Mouse (Mus musculus) liver, embryonic 14.5 days (tissue): ENCODE measurements around the gene BC049762. TPM values are rescaled to one million over a fixed set of nuclear protein-coding genes. Genes with fewer than 3 reads are reported as not detected.

Experiments
- ATAC-seq: fragments of 200-750 bp; cut with Nextera tagmentation; 2 replicates; pipeline ENCODE4 v1.8.0; 2017; ENCODE audit warnings: moderate number of reproducible peaks, mild to moderate bottlenecking, moderate library complexity; ENCODE audit not compliant: insufficient read depth
- DNase-seq, 3 experiments: peaks; one replicate each; pipeline ENCODE4 v3.0.0-alpha.2; 2012 to 2013; ENCODE audit warnings: low read depth in 3 of 3, low spot score in 3 of 3
- H3K27ac ChIP-seq: fragments of 300-500 bp; sonication (generic); 2 replicates; pipeline ENCODE4 v1.5.1; 2014; ENCODE audit warnings: moderate library complexity, mild to moderate bottlenecking, control low read depth, inconsistent platforms
- H3K27me3 ChIP-seq: fragments of 300-500 bp; sonication (generic); 2 replicates; pipeline ENCODE4 v1.6.1; 2014; ENCODE audit warnings: mild to moderate bottlenecking, low read length, moderate library complexity; ENCODE audit not compliant: control insufficient read depth, insufficient read depth
- H3K36me3 ChIP-seq: fragments of 300-500 bp; sonication (generic); replicated peaks from 2 replicates; pipeline ENCODE4 v1.6.1; 2014; ENCODE audit warnings: low read depth; ENCODE audit not compliant: control insufficient read depth, insufficient read depth
- H3K4me1 ChIP-seq, 2 experiments: fragments of 200-500 bp in 1 of 2; fragments of 300-500 bp in 1 of 2; sonication (generic) in 1 of 2; replicated peaks; 2 replicates each; pipeline ENCODE4 v1.6.1; 2012 to 2014; ENCODE audit warnings: antibody characterized with exemption in 1 of 2, inconsistent platforms in 1 of 2, low read length in 1 of 2; ENCODE audit not compliant: control insufficient read depth in 2 of 2, insufficient read depth in 2 of 2
- H3K4me2 ChIP-seq: fragments of 300-500 bp; sonication (generic); 2 replicates; pipeline ENCODE4 v1.6.1; 2014; ENCODE audit warnings: low read depth, mild to moderate bottlenecking, control low read depth, moderate library complexity
- H3K4me3 ChIP-seq, 2 experiments: fragments of 200-500 bp in 1 of 2; fragments of 300-500 bp in 1 of 2; sonication (generic) in 1 of 2; 2 replicates each; pipeline ENCODE4 v1.5.1; 2012 to 2014; ENCODE audit warnings: low read depth in 2 of 2, low read length in 2 of 2, mild to moderate bottlenecking in 2 of 2, control low read depth in 1 of 2, inconsistent platforms in 1 of 2, moderate library complexity in 1 of 2; ENCODE audit not compliant: insufficient read depth in 1 of 2
- H3K9ac ChIP-seq: fragments of 300-500 bp; sonication (generic); replicated peaks from 2 replicates; pipeline ENCODE4 v1.6.1; 2014; ENCODE audit warnings: mild to moderate bottlenecking, control low read depth, moderate library complexity
- H3K9me3 ChIP-seq: fragments of 300-500 bp; sonication (generic); 2 replicates; pipeline ENCODE4 v1.6.1; 2016; ENCODE audit warnings: low read length, mixed read lengths; ENCODE audit not compliant: control insufficient read depth
- CTCF ChIP-seq: IDR thresholded peaks from 2 replicates; pipeline ENCODE4 v1.5.1; 2016; ENCODE audit warnings: antibody characterized with exemption, low read depth, control low read depth
- EP300 ChIP-seq: IDR thresholded peaks from 2 replicates; pipeline ENCODE4 v1.6.1; 2016; ENCODE audit warnings: antibody characterized with exemption, low read depth
- WGBS: fragments of 180-500 bp; shearing (Covaris S2); extraction: QIAGEN DNeasy Blood & Tissue Kit; methylation state at CpG from one replicate; pipeline ENCODE4 v1.1.7; 2014; ENCODE audit not compliant: insufficient replicate concordance; 5-methylcytosine and 5-hydroxymethylcytosine counted together
- polyA plus RNA-seq, 2 experiments: library from polyadenylated mRNA; depleted of rRNA in 1 of 2; stranded (reverse) in 1 of 2; unstranded in 1 of 2; fragments of >200 nt; fragmentation: Nextera tagmentation in 1 of 2; extraction: Ambion mirVana in 1 of 2; gene quantifications; 2 replicates each; pipeline versions ENCODE4 v1.2.1 to v1.2.3; 2012 to 2014

BC049762 gene
- polyA plus RNA-seq, 2 experiments: 0.18 to 0.57 TPM

- Histone ChIP-seq H3K4me2 (no peak overlapping the region), H3K4me3 (no peak overlapping the region), H3K36me3 (peaks cover 86% of the 10 kb centered on the region), H3K9me3 (no peaks in the 10 kb centered on the region), H3K27ac (no peak overlapping the region), H3K4me1 (no peaks in the 10 kb centered on the region), H3K9ac (no peak overlapping the region), H3K27me3 (no peaks in the 10 kb centered on the region)
- DNase-seq (no peak), ATAC-seq (no peak)
- whole genome bisulfite sequencing: 77% methylated on average over 1 of the region's 1 CpGs
- TF ChIP-seq CTCF: no peak
Measured at GRCm38 (mm10) chr11:51274418-51274817, 11.6 kb upstream of the BC049762 start.

GRCm38 (mm10) chr11:51265326-51265725 lies 2.5 kb upstream of the BC049762 start:
- TF ChIP-seq CTCF (peak; percentile 73), EP300 (no peak)
- H3K4me2 ChIP-seq: peak overlapping the region; percentile 99
- peak overlapping the region; percentile 76 to 80; a peak in 2 of 4 replicates for H3K4me3 ChIP-seq
- H3K36me3 ChIP-seq: peaks cover 32% of the 10 kb centered on the region
- WGBS: 48% methylated on average over 3 of the region's 3 CpGs
- H3K9me3 ChIP-seq: no peaks in the 10 kb centered on the region
- DNase-seq: peak in 1 of 3 experiments; percentile 39
- H3K27ac ChIP-seq: peak overlapping the region; percentile 65; the same call in 1 of the 2 replicates
- peaks cover 17 to 24% of the 10 kb centered on the region in 2 experiments for H3K4me1 ChIP-seq
- peak overlapping the region; percentile 92 for H3K9ac ChIP-seq
- no peaks in the 10 kb centered on the region; the same call in 1 of the 2 replicates for H3K27me3 ChIP-seq
- no peak for ATAC-seq

- ATAC-seq (no peak), DNase-seq (peak; percentile 51 to 62 (median 52))
- TF ChIP-seq EP300 (no peak), CTCF (peak; percentile 9; the same call in 1 of the 2 replicates)
- peak overlapping the region; percentile 99 for H3K4me2 ChIP-seq
- H3K27me3 ChIP-seq: no peaks in the 10 kb centered on the region; the same call in 1 of the 2 replicates
- peaks cover 23% of the 10 kb centered on the region for H3K36me3 ChIP-seq
- H3K9me3 ChIP-seq: no peaks in the 10 kb centered on the region
- WGBS: 3% methylated on average over 6 of the region's 6 CpGs
- peaks cover 17 to 24% of the 10 kb centered on the region in 2 experiments for H3K4me1 ChIP-seq
- H3K4me3 ChIP-seq: peak overlapping the region; percentile 76 to 80
- H3K27ac ChIP-seq: peak overlapping the region; percentile 65
- H3K9ac ChIP-seq: peak overlapping the region; percentile 92
Measured at GRCm38 (mm10) chr11:51264352-51264751, 1.5 kb upstream of the BC049762 start.

GRCm38 (mm10) chr11:51263286-51263831 lies 513 bp upstream of the BC049762 start:
- peak overlapping the region; percentile 99 for H3K4me2 ChIP-seq
- DNase-seq: peak in 1 of 3 experiments; percentile 30

GRCm38 (mm10) chr11:51261680-51262219 lies 1.1 kb downstream of the BC049762 start, which contains the start of gene Clk4:
Gene Clk4, plus strand, starts transcription at chr11:51261730.
- DNase-seq: no peak
- no peaks in the 10 kb centered on the region; the same call in 1 of the 2 replicates for H3K27me3 ChIP-seq
- H3K4me3 ChIP-seq: peak within 1 kb of the TSS; percentile 57 to 80
- H3K4me2 ChIP-seq: peak within 1 kb of the TSS; percentile 99
- peak within 1 kb of the TSS; percentile 95 for H3K27ac ChIP-seq
- peaks cover 17 to 24% of the 10 kb centered on the region in 2 experiments for H3K4me1 ChIP-seq
- H3K36me3 ChIP-seq: peaks cover 5% of the 10 kb centered on the region; the same call in 1 of the 2 replicates
- no peak for TF ChIP-seq EP300
- no peak for TF ChIP-seq CTCF
- no peaks in the 10 kb centered on the region for H3K9me3 ChIP-seq
- peak within 1 kb of the TSS; percentile 92 for H3K9ac ChIP-seq
- 55% methylated on average over 3 of the region's 3 CpGs for WGBS
- ATAC-seq: no peak

More at GRCm38 (mm10) chr11:51263286-51263831, 513 bp upstream of the BC049762 start:
- ATAC-seq: peak; percentile 60
- Histone ChIP-seq H3K27ac (peak overlapping the region; percentile 63), H3K27me3 (no peaks in the 10 kb centered on the region; the same call in 1 of the 2 replicates), H3K36me3 (peaks cover 17% of the 10 kb centered on the region), H3K4me3 (peak overlapping the region; percentile 76 to 80), H3K9ac (peak overlapping the region; percentile 92), H3K4me1 (peaks cover 17 to 24% of the 10 kb centered on the region in 2 experiments), H3K9me3 (no peaks in the 10 kb centered on the region)
- no peak for TF ChIP-seq EP300
- no peak for TF ChIP-seq CTCF
- under 1% methylated on average over 43 of the region's 50 CpGs for WGBS
